Mouse (Mus musculus) embryonic facial prominence, embryonic 12.5 days (tissue): Measurements from ENCODE around the gene Gm45837. TPM values are rescaled to one million over a fixed set of nuclear protein-coding genes. Genes with fewer than 3 reads are reported as not detected.
A peak's percentile ranks its signal among the peaks of the same experiment; 100 is the strongest.

ENCODE experiments used
- ATAC-seq: fragments of 200-750 bp; cut with Nextera tagmentation; 2 replicates; pipeline ENCODE4 v1.8.0; 2017; ENCODE audit not compliant: insufficient number of reproducible peaks, insufficient read depth, low FRiP score, low TSS enrichment
- H3K27ac ChIP-seq: fragments of 300-500 bp; sonication (generic); 2 replicates; pipeline ENCODE4 v1.5.1; 2016; ENCODE audit warnings: mild to moderate bottlenecking
- H3K27me3 ChIP-seq: fragments of 300-500 bp; sonication (generic); 2 replicates; pipeline ENCODE4 v1.6.1; 2016; ENCODE audit warnings: mild to moderate bottlenecking, moderate library complexity
- H3K36me3 ChIP-seq: fragments of 300-500 bp; sonication (generic); 2 replicates; pipeline ENCODE4 v1.6.1; 2016; ENCODE audit warnings: mild to moderate bottlenecking
- H3K4me1 ChIP-seq: fragments of 300-500 bp; sonication (generic); 2 replicates; pipeline ENCODE4 v1.6.1; 2016
- H3K4me2 ChIP-seq: fragments of 300-500 bp; sonication (generic); replicated peaks from 2 replicates; pipeline ENCODE4 v1.6.1; 2016; ENCODE audit warnings: mild to moderate bottlenecking, moderate library complexity
- H3K4me3 ChIP-seq: fragments of 300-500 bp; sonication (generic); 2 replicates; pipeline ENCODE4 v1.5.1; 2016; ENCODE audit warnings: mild to moderate bottlenecking
- H3K9ac ChIP-seq: fragments of 300-500 bp; sonication (generic); 2 replicates; pipeline ENCODE4 v1.6.1; 2016; ENCODE audit warnings: mild to moderate bottlenecking, moderate library complexity
- H3K9me3 ChIP-seq: fragments of 300-500 bp; sonication (generic); 2 replicates; pipeline ENCODE4 v1.6.1; 2016; ENCODE audit warnings: mild to moderate bottlenecking, moderate library complexity
- WGBS: fragments of 180-500 bp; shearing (Covaris S2); methylation state at CpG from one replicate; pipeline ENCODE4 v1.1.7; 2016; 5-methylcytosine and 5-hydroxymethylcytosine counted together
- polyA plus RNA-seq: library from polyadenylated mRNA; unstranded; fragments of >200 nt; fragmentation: Nextera tagmentation; extraction: Ambion mirVana; gene quantifications from 2 replicates; pipeline ENCODE4 v1.2.1, GENCODE M21; 2016

The Gm45837 gene
- polyA plus RNA-seq, 1 experiment from 2014 or later: not detected

GRCm38 (mm10) chr7:101419013-101419770 is 8.5 kb downstream of the Gm45837 start:
- no peaks in the 10 kb centered on the region for H3K9me3 ChIP-seq
- no peak for ATAC-seq
- peaks cover 21% of the 10 kb centered on the region for H3K4me1 ChIP-seq
- no peak overlapping the region for H3K9ac ChIP-seq
- H3K4me2 ChIP-seq: 0 out of 2 replicates have a peak overlapping the region, but pooled peaks have one; percentile 5
- H3K4me3 ChIP-seq: no peak overlapping the region
- 5% methylated on average over 27 of the region's 27 CpGs for WGBS
- no peaks in the 10 kb centered on the region for H3K36me3 ChIP-seq
- H3K27me3 ChIP-seq: peaks cover 20% of the 10 kb centered on the region
- no peak overlapping the region for H3K27ac ChIP-seq

- Histone ChIP-seq H3K36me3 (no peaks in the 10 kb centered on the region), H3K27ac (no peak within 1 kb of the TSS), H3K4me1 (no peaks in the 10 kb centered on the region), H3K4me2 (no peak within 1 kb of the TSS; the same call in 1 of the 2 replicates), H3K4me3 (no peak within 1 kb of the TSS), H3K9ac (no peak within 1 kb of the TSS), H3K27me3 (peaks cover 20% of the 10 kb centered on the region), H3K9me3 (no peaks in the 10 kb centered on the region)
- ATAC-seq: no peak
- 21% methylated on average over 6 of the region's 6 CpGs for WGBS
Measured at GRCm38 (mm10) chr7:101421529-101421928, 10.8 kb downstream of the Gm45837 start, which contains the start of gene Pde2a. Gene Pde2a (plus strand): TSS chr7:101421691.

GRCm38 (mm10) chr7:101422069-101422468 is 11.4 kb downstream of the Gm45837 start:
- H3K27ac ChIP-seq: no peak overlapping the region
- H3K27me3 ChIP-seq: peaks cover 20% of the 10 kb centered on the region
- no peak overlapping the region for H3K4me2 ChIP-seq
- H3K4me1 ChIP-seq: no peaks in the 10 kb centered on the region
- ATAC-seq: no peak
- WGBS: 26% methylated on average over 3 of the region's 3 CpGs
- H3K36me3 ChIP-seq: no peaks in the 10 kb centered on the region
- H3K4me3 ChIP-seq: no peak overlapping the region
- no peak overlapping the region for H3K9ac ChIP-seq
- H3K9me3 ChIP-seq: no peaks in the 10 kb centered on the region

- WGBS: 84% methylated on average over 8 of the region's 8 CpGs
- Histone ChIP-seq H3K27ac (no peak overlapping the region), H3K27me3 (peaks cover 17% of the 10 kb centered on the region), H3K9ac (no peak overlapping the region), H3K36me3 (no peaks in the 10 kb centered on the region), H3K4me3 (no peak overlapping the region), H3K4me2 (no peak overlapping the region; the same call in 1 of the 2 replicates), H3K9me3 (no peaks in the 10 kb centered on the region), H3K4me1 (no peaks in the 10 kb centered on the region)
- no peak for ATAC-seq
Measured at GRCm38 (mm10) chr7:101422646-101423045, 12.0 kb downstream of the Gm45837 start.

GRCm38 (mm10) chr7:101423970-101424369 is 13.3 kb downstream of the Gm45837 start:
- ATAC-seq: no peak
- WGBS: 71% methylated on average over 6 of the region's 6 CpGs
- Histone ChIP-seq H3K36me3 (no peaks in the 10 kb centered on the region), H3K4me1 (no peaks in the 10 kb centered on the region), H3K4me3 (no peak overlapping the region), H3K9ac (no peak overlapping the region), H3K9me3 (no peaks in the 10 kb centered on the region), H3K27ac (no peak overlapping the region), H3K4me2 (no peak overlapping the region), H3K27me3 (peaks cover 9% of the 10 kb centered on the region)

- ATAC-seq: no peak
- H3K27ac ChIP-seq: no peak overlapping the region
- 65% methylated on average over 8 of the region's 8 CpGs for WGBS
Measured at GRCm38 (mm10) chr7:101426692-101427091, 16.0 kb downstream of the Gm45837 start.

GRCm38 (mm10) chr7:101427736-101428135 is 17.1 kb downstream of the Gm45837 start:
- no peaks in the 10 kb centered on the region for H3K36me3 ChIP-seq

More at GRCm38 (mm10) chr7:101426692-101427091, 16.0 kb downstream of the Gm45837 start:
- Histone ChIP-seq H3K4me1 (no peaks in the 10 kb centered on the region), H3K36me3 (no peaks in the 10 kb centered on the region), H3K4me3 (no peak overlapping the region), H3K27me3 (no peaks in the 10 kb centered on the region; the same call in 1 of the 2 replicates), H3K4me2 (no peak overlapping the region), H3K9ac (no peak overlapping the region), H3K9me3 (no peaks in the 10 kb centered on the region)

GRCm38 (mm10) chr7:101435038-101435437 is 24.4 kb downstream of the Gm45837 start:
- no peaks in the 10 kb centered on the region for H3K36me3 ChIP-seq
- no peaks in the 10 kb centered on the region for H3K9me3 ChIP-seq
- H3K9ac ChIP-seq: no peak overlapping the region
- 59% methylated on average over 6 of the region's 6 CpGs for WGBS
- H3K4me1 ChIP-seq: no peaks in the 10 kb centered on the region
- no peak overlapping the region for H3K27ac ChIP-seq
- H3K4me2 ChIP-seq: no peak overlapping the region
- H3K4me3 ChIP-seq: no peak overlapping the region
- no peaks in the 10 kb centered on the region for H3K27me3 ChIP-seq
- ATAC-seq: no peak

More at GRCm38 (mm10) chr7:101427736-101428135, 17.1 kb downstream of the Gm45837 start:
- H3K4me2 ChIP-seq: no peak overlapping the region
- H3K27me3 ChIP-seq: no peaks in the 10 kb centered on the region; the same call in 1 of the 2 replicates
- no peak overlapping the region for H3K4me3 ChIP-seq
- no peak overlapping the region for H3K27ac ChIP-seq
- H3K4me1 ChIP-seq: no peaks in the 10 kb centered on the region
- WGBS: 10% methylated on average over 2 of the region's 2 CpGs
- H3K9me3 ChIP-seq: no peaks in the 10 kb centered on the region
- ATAC-seq: no peak
- no peak overlapping the region for H3K9ac ChIP-seq

GRCm38 (mm10) chr7:101437876-101438275 is 27.2 kb downstream of the Gm45837 start:
- Histone ChIP-seq H3K4me1 (no peaks in the 10 kb centered on the region), H3K9ac (no peak overlapping the region), H3K36me3 (no peaks in the 10 kb centered on the region), H3K27me3 (no peaks in the 10 kb centered on the region), H3K27ac (no peak overlapping the region), H3K9me3 (no peaks in the 10 kb centered on the region), H3K4me3 (no peak overlapping the region), H3K4me2 (no peak overlapping the region)
- 7% methylated on average over 1 of the region's 1 CpGs for WGBS
- ATAC-seq: no peak

GRCm38 (mm10) chr7:101443093-101443492 is 32.4 kb downstream of the Gm45837 start:
- 62% methylated on average over 10 of the region's 10 CpGs for WGBS
- no peak overlapping the region for H3K27ac ChIP-seq
- H3K9me3 ChIP-seq: no peaks in the 10 kb centered on the region
- no peak for ATAC-seq
- no peak overlapping the region for H3K4me3 ChIP-seq
- no peak overlapping the region for H3K9ac ChIP-seq
- H3K36me3 ChIP-seq: no peaks in the 10 kb centered on the region
- H3K27me3 ChIP-seq: peaks cover 7% of the 10 kb centered on the region; the same call in 1 of the 2 replicates
- H3K4me2 ChIP-seq: no peak overlapping the region
- no peaks in the 10 kb centered on the region for H3K4me1 ChIP-seq

- no peak overlapping the region for H3K4me3 ChIP-seq
- H3K4me2 ChIP-seq: no peak overlapping the region
- ATAC-seq: no peak
- no peak overlapping the region for H3K27ac ChIP-seq
- no peak overlapping the region for H3K9ac ChIP-seq
- no peaks in the 10 kb centered on the region for H3K36me3 ChIP-seq
- H3K27me3 ChIP-seq: peaks cover 7% of the 10 kb centered on the region; the same call in 1 of the 2 replicates
- 76% methylated on average over 4 of the region's 4 CpGs for WGBS
- H3K9me3 ChIP-seq: no peaks in the 10 kb centered on the region
- H3K4me1 ChIP-seq: no peaks in the 10 kb centered on the region
Measured at GRCm38 (mm10) chr7:101444211-101444610, 33.5 kb downstream of the Gm45837 start.

GRCm38 (mm10) chr7:101449855-101450254 is 39.2 kb downstream of the Gm45837 start:
- Histone ChIP-seq H3K4me1 (no peaks in the 10 kb centered on the region), H3K36me3 (no peaks in the 10 kb centered on the region), H3K27ac (no peak overlapping the region), H3K4me3 (no peak overlapping the region), H3K9me3 (no peaks in the 10 kb centered on the region), H3K4me2 (no peak overlapping the region; the same call in 1 of the 2 replicates), H3K9ac (no peak overlapping the region), H3K27me3 (peaks cover 38% of the 10 kb centered on the region)
- no peak for ATAC-seq
- WGBS: 52% methylated on average over 3 of the region's 3 CpGs
